Mouse (Mus musculus): ENCODE measurements around the gene Cmklr1. TPM values are rescaled to one million over a fixed set of nuclear protein-coding genes. Genes with fewer than 3 reads are reported as not detected.

The Cmklr1 gene
- total RNA-seq, 2 experiments from 2014 or later, result 3.8 to 4.5 TPM

GRCm38 (mm10) chr5:113627820-113628437 lies 22.3 kb downstream of the Cmklr1 start:
- intact Hi-C loops (cut with DNase I), result no loop called here
- DNase-seq (ENCODE audit: low spot score in 2 of 2), result peak in 1 of 2 experiments; percentile 79

GRCm38 (mm10) chr5:113626991-113627390 lies 23.2 kb downstream of the Cmklr1 start:
- intact Hi-C loops (cut with DNase I), result no loop called here
- DNase-seq (ENCODE audit: low spot score in 2 of 2), result no peak

- no peak for DNase-seq (ENCODE audit: low spot score in 2 of 2)
- intact Hi-C loops (cut with DNase I), result no loop called here
Observed at GRCm38 (mm10) chr5:113626352-113626751, 23.9 kb downstream of the Cmklr1 start.

GRCm38 (mm10) chr5:113625068-113625467 lies 25.2 kb downstream of the Cmklr1 start:
- intact Hi-C loops (cut with DNase I), result no loop called here
- no peak for DNase-seq (ENCODE audit: low spot score in 2 of 2)

GRCm38 (mm10) chr5:113623052-113623451 lies 27.2 kb downstream of the Cmklr1 start:
- intact Hi-C loops (cut with DNase I), result no loop called here
- no peak for DNase-seq (ENCODE audit: low spot score in 2 of 2)

- DNase-seq (ENCODE audit: low spot score in 2 of 2), result no peak
- intact Hi-C loops (cut with DNase I), result no loop called here
Observed at GRCm38 (mm10) chr5:113620999-113621398, 29.2 kb downstream of the Cmklr1 start.

GRCm38 (mm10) chr5:113620130-113620716 lies 30.0 kb downstream of the Cmklr1 start:
- intact Hi-C loops (cut with DNase I), result no loop called here

GRCm38 (mm10) chr5:113619151-113619550 lies 31.1 kb downstream of the Cmklr1 start:
- intact Hi-C loops (cut with DNase I), result no loop called here

More at GRCm38 (mm10) chr5:113620130-113620716, 30.0 kb downstream of the Cmklr1 start:
- no peak for DNase-seq (ENCODE audit: low spot score in 2 of 2)

GRCm38 (mm10) chr5:113618716-113619115 lies 31.5 kb downstream of the Cmklr1 start:
- DNase-seq (ENCODE audit: low spot score in 2 of 2), result no peak
- intact Hi-C loops (cut with DNase I), result no loop called here

More at GRCm38 (mm10) chr5:113619151-113619550, 31.1 kb downstream of the Cmklr1 start:
- no peak for DNase-seq (ENCODE audit: low spot score in 2 of 2)

GRCm38 (mm10) chr5:113611771-113612233 lies 38.4 kb downstream of the Cmklr1 start:
- DNase-seq (ENCODE audit: low spot score in 2 of 2), result no peak
- intact Hi-C loops (cut with DNase I), result no loop called here

GRCm38 (mm10) chr5:113611131-113611530 lies 39.1 kb downstream of the Cmklr1 start:
- intact Hi-C loops (cut with DNase I), result no loop called here
- DNase-seq (ENCODE audit: low spot score in 2 of 2), result no peak

- DNase-seq (ENCODE audit: low spot score in 2 of 2), result no peak
- intact Hi-C loops (cut with DNase I), result no loop called here
Observed at GRCm38 (mm10) chr5:113610490-113610889, 39.7 kb downstream of the Cmklr1 start.

GRCm38 (mm10) chr5:113609891-113610290 lies 40.3 kb downstream of the Cmklr1 start:
- no peak for DNase-seq (ENCODE audit: low spot score in 2 of 2)
- intact Hi-C loops (cut with DNase I), result no loop called here

- no peak for DNase-seq (ENCODE audit: low spot score in 2 of 2)
- intact Hi-C loops (cut with DNase I), result no loop called here
Observed at GRCm38 (mm10) chr5:113608511-113608910, 41.7 kb downstream of the Cmklr1 start.

- DNase-seq (ENCODE audit: low spot score in 2 of 2), result peak; percentile 9 to 45
- intact Hi-C loops (cut with DNase I), result no loop called here
Observed at GRCm38 (mm10) chr5:113607941-113608431, 42.2 kb downstream of the Cmklr1 start.

- intact Hi-C loops (cut with DNase I), result no loop called here
- peak; percentile 12 to 57 for DNase-seq (ENCODE audit: low spot score in 2 of 2)
Observed at GRCm38 (mm10) chr5:113606961-113607785, 43.1 kb downstream of the Cmklr1 start.

- intact Hi-C loops (cut with DNase I), result no loop called here
Observed at GRCm38 (mm10) chr5:113606121-113606520, 44.1 kb downstream of the Cmklr1 start.

GRCm38 (mm10) chr5:113604758-113605157 lies 45.5 kb downstream of the Cmklr1 start:
- intact Hi-C loops (cut with DNase I), result no loop called here

More at GRCm38 (mm10) chr5:113606121-113606520, 44.1 kb downstream of the Cmklr1 start:
- DNase-seq (ENCODE audit: low spot score in 2 of 2), result no peak

GRCm38 (mm10) chr5:113603471-113603870 lies 46.8 kb downstream of the Cmklr1 start:
- no peak for DNase-seq (ENCODE audit: low spot score in 2 of 2)
- intact Hi-C loops (cut with DNase I), result no loop called here

More at GRCm38 (mm10) chr5:113604758-113605157, 45.5 kb downstream of the Cmklr1 start:
- no peak for DNase-seq (ENCODE audit: low spot score in 2 of 2)

GRCm38 (mm10) chr5:113600803-113601202 lies 49.4 kb downstream of the Cmklr1 start:
- DNase-seq (ENCODE audit: low spot score in 2 of 2), result no peak
- intact Hi-C loops (cut with DNase I), result no loop called here
